Mouse (Mus musculus) midbrain, embryonic 11.5 days (tissue): ENCODE results near the gene Sox1. TPM values are rescaled to one million over a fixed set of nuclear protein-coding genes. Genes with fewer than 3 reads are reported as not detected.
A peak's percentile ranks its signal among the peaks of the same experiment; 100 is the strongest.

Experiments used
- ATAC-seq: fragments of 200-750 bp; cut with Nextera tagmentation; 2 replicates; pipeline ENCODE4 v1.8.0; 2017; ENCODE audit warnings: moderate TSS enrichment, moderate library complexity; ENCODE audit not compliant: low FRiP score
- DNase-seq: peaks from one replicate; pipeline ENCODE4 v3.0.0; 2015; ENCODE audit warnings: low spot score; ENCODE audit errors: missing footprints
- H3K27ac ChIP-seq: fragments of 300-500 bp; sonication (generic); 2 replicates; pipeline ENCODE4 v1.5.1; 2014; ENCODE audit warnings: low read depth, low read length
- H3K27me3 ChIP-seq: fragments of 300-500 bp; sonication (generic); 2 replicates; pipeline ENCODE4 v1.6.1; 2014; ENCODE audit warnings: mild to moderate bottlenecking, low read length, moderate library complexity, mixed read lengths; ENCODE audit not compliant: control insufficient read depth, insufficient read depth
- H3K36me3 ChIP-seq: fragments of 300-500 bp; sonication (generic); 2 replicates; pipeline ENCODE4 v1.6.1; 2014; ENCODE audit warnings: mild to moderate bottlenecking, low read length, moderate library complexity, mixed read lengths; ENCODE audit not compliant: control insufficient read depth, insufficient read depth
- H3K4me1 ChIP-seq: fragments of 300-500 bp; sonication (generic); 2 replicates; pipeline ENCODE4 v1.6.1; 2014; ENCODE audit warnings: low read length; ENCODE audit not compliant: control insufficient read depth, insufficient read depth
- H3K4me2 ChIP-seq: fragments of 300-500 bp; sonication (generic); 2 replicates; pipeline ENCODE4 v1.6.1; 2014; ENCODE audit warnings: mild to moderate bottlenecking, moderate library complexity
- H3K4me3 ChIP-seq: fragments of 300-500 bp; sonication (generic); 2 replicates; pipeline ENCODE4 v1.5.1; 2014; ENCODE audit warnings: low read depth, low read length
- H3K9ac ChIP-seq: fragments of 300-500 bp; sonication (generic); 2 replicates; pipeline ENCODE4 v1.6.1; 2014; ENCODE audit warnings: low read length
- H3K9me3 ChIP-seq: fragments of 300-500 bp; sonication (generic); 2 replicates; pipeline ENCODE4 v1.6.1; 2016; ENCODE audit warnings: low read length; ENCODE audit not compliant: control insufficient read depth
- WGBS: fragments of 180-500 bp; shearing (Covaris S2); extraction: QIAGEN DNeasy Blood & Tissue Kit; methylation state at CpG from one replicate; pipeline ENCODE4 v1.1.7; 2014; 5-methylcytosine and 5-hydroxymethylcytosine counted together
- polyA plus RNA-seq: library from polyadenylated mRNA; unstranded; fragments of >200 nt; fragmentation: Nextera tagmentation; extraction: Ambion mirVana; gene quantifications from 2 replicates; pipeline ENCODE4 v1.2.1, GENCODE M21; 2014

Sox1 gene
- polyA plus RNA-seq, 1 experiment from 2014 or later: 8.2 TPM

- H3K27ac ChIP-seq: peak overlapping the region; percentile 97
- peak overlapping the region; percentile 83 for H3K4me2 ChIP-seq
- H3K4me1 ChIP-seq: peaks cover 23% of the 10 kb centered on the region
- no peak for ATAC-seq
- under 1% methylated on average over 111 of the region's 118 CpGs for WGBS
- H3K9ac ChIP-seq: peak overlapping the region; percentile 98
- H3K4me3 ChIP-seq: peak overlapping the region; percentile 93
- peaks cover 38% of the 10 kb centered on the region for H3K27me3 ChIP-seq
- H3K9me3 ChIP-seq: no peaks in the 10 kb centered on the region
- no peaks in the 10 kb centered on the region for H3K36me3 ChIP-seq
- peak; percentile 96 for DNase-seq
Observed at GRCm38 (mm10) chr8:12396501-12397345, 1.6 kb downstream of the Sox1 start.

- peak overlapping the region; percentile 83 for H3K4me2 ChIP-seq
- H3K4me1 ChIP-seq: peaks cover 29% of the 10 kb centered on the region
- peak overlapping the region; percentile 98 for H3K9ac ChIP-seq
- H3K9me3 ChIP-seq: no peaks in the 10 kb centered on the region
- DNase-seq (peak; percentile 96), ATAC-seq (no peak)
- under 1% methylated on average over 58 of the region's 59 CpGs for WGBS
- peak overlapping the region; percentile 97 for H3K27ac ChIP-seq
- peak overlapping the region; percentile 93 for H3K4me3 ChIP-seq
- H3K36me3 ChIP-seq: no peaks in the 10 kb centered on the region
- H3K27me3 ChIP-seq: peaks cover 33% of the 10 kb centered on the region
Observed at GRCm38 (mm10) chr8:12397346-12397925, 2.3 kb downstream of the Sox1 start.

- ATAC-seq (no peak), DNase-seq (peak; percentile 93)
- H3K27me3 ChIP-seq: peaks cover 25% of the 10 kb centered on the region
- peaks cover 37% of the 10 kb centered on the region for H3K4me1 ChIP-seq
- peak overlapping the region; percentile 97 for H3K27ac ChIP-seq
- H3K9ac ChIP-seq: peak overlapping the region; percentile 98
- 2% methylated on average over 21 of the region's 21 CpGs for WGBS
- H3K4me2 ChIP-seq: peak overlapping the region; percentile 83
- H3K9me3 ChIP-seq: no peaks in the 10 kb centered on the region
- H3K36me3 ChIP-seq: no peaks in the 10 kb centered on the region
- peak overlapping the region; percentile 93 for H3K4me3 ChIP-seq
Observed at GRCm38 (mm10) chr8:12398011-12398945, 3.2 kb downstream of the Sox1 start.

- ATAC-seq (no peak), DNase-seq (peak; percentile 96)
- peak overlapping the region; percentile 91 for H3K27ac ChIP-seq
- WGBS: 2% methylated on average over 5 of the region's 5 CpGs
- peak overlapping the region; percentile 85 for H3K9ac ChIP-seq
- peak overlapping the region; percentile 83 for H3K4me2 ChIP-seq
- H3K9me3 ChIP-seq: no peaks in the 10 kb centered on the region
- peaks cover 20% of the 10 kb centered on the region for H3K27me3 ChIP-seq
- H3K4me3 ChIP-seq: peak overlapping the region; percentile 93
- no peaks in the 10 kb centered on the region for H3K36me3 ChIP-seq
- H3K4me1 ChIP-seq: peaks cover 36% of the 10 kb centered on the region
Observed at GRCm38 (mm10) chr8:12399421-12400205, 4.5 kb downstream of the Sox1 start.

- peaks cover 36% of the 10 kb centered on the region for H3K4me1 ChIP-seq
Observed at GRCm38 (mm10) chr8:12400611-12401390, 5.7 kb downstream of the Sox1 start.

GRCm38 (mm10) chr8:12401391-12402270 is 6.5 kb downstream of the Sox1 start:
- H3K4me1 ChIP-seq: peaks cover 40% of the 10 kb centered on the region
- DNase-seq (peak; percentile 98), ATAC-seq (peak; percentile 36)
- peak overlapping the region; percentile 91 for H3K27ac ChIP-seq
- 1% methylated on average over 35 of the region's 35 CpGs for WGBS
- peaks cover 22% of the 10 kb centered on the region for H3K27me3 ChIP-seq
- H3K9ac ChIP-seq: peak overlapping the region; percentile 85
- no peaks in the 10 kb centered on the region for H3K9me3 ChIP-seq
- H3K4me3 ChIP-seq: peak overlapping the region; percentile 93
- H3K36me3 ChIP-seq: no peaks in the 10 kb centered on the region
- H3K4me2 ChIP-seq: peak overlapping the region; percentile 83

More at GRCm38 (mm10) chr8:12400611-12401390, 5.7 kb downstream of the Sox1 start:
- H3K4me2 ChIP-seq: peak overlapping the region; percentile 83
- peak overlapping the region; percentile 91 for H3K27ac ChIP-seq
- peak; percentile 95 for DNase-seq
- ATAC-seq: peak; percentile 75
- no peaks in the 10 kb centered on the region for H3K36me3 ChIP-seq
- H3K4me3 ChIP-seq: peak overlapping the region; percentile 93
- peaks cover 20% of the 10 kb centered on the region for H3K27me3 ChIP-seq
- under 1% methylated on average over 42 of the region's 44 CpGs for WGBS
- H3K9ac ChIP-seq: peak overlapping the region; percentile 85
- no peaks in the 10 kb centered on the region for H3K9me3 ChIP-seq

GRCm38 (mm10) chr8:12402709-12403108 is 7.6 kb downstream of the Sox1 start:
- Histone ChIP-seq H3K36me3 (no peaks in the 10 kb centered on the region), H3K4me3 (0 out of 2 replicates have a peak overlapping the region, but pooled peaks have one; percentile 93), H3K9ac (peak overlapping the region; percentile 85), H3K4me2 (peak overlapping the region; percentile 83), H3K27ac (peak overlapping the region; percentile 91), H3K4me1 (peaks cover 43% of the 10 kb centered on the region), H3K9me3 (no peaks in the 10 kb centered on the region), H3K27me3 (peaks cover 17% of the 10 kb centered on the region)
- ATAC-seq (no peak), DNase-seq (peak; percentile 90)
- 2% methylated on average over 9 of the region's 9 CpGs for WGBS
